Mouse (Mus musculus) CH12.LX (cell line): ENCODE measurements at regions not wholly inside any gene's neighbourhood (a gene's known extent, or its start where the extent isn't known, plus 50 kb on each side); places are given as distances from the start of the nearest gene placed in this dataset.

ENCODE experiments used
- DNase-seq: peaks from one replicate; pipeline ENCODE4 v3.0.0-alpha.2; 2013; ENCODE audit errors: extremely low read depth
- H3K27ac ChIP-seq: 2 replicates; pipeline ENCODE4 v1.5.1; 2012; ENCODE audit warnings: low read depth, mild to moderate bottlenecking, control low read depth, moderate library complexity; ENCODE audit not compliant: insufficient read depth
- H3K27me3 ChIP-seq: replicated peaks from 2 replicates; pipeline ENCODE3; 2012; ENCODE audit warnings: inconsistent platforms
- H3K36me3 ChIP-seq, 2 experiments: replicated peaks in 1 of 2; 2 replicates each; pipeline versions ENCODE3 to v1.6.1; 2012; ENCODE audit warnings: inconsistent platforms in 1 of 2, low read length in 1 of 2, mild to moderate bottlenecking in 1 of 2, mixed read lengths in 1 of 2, moderate library complexity in 1 of 2; ENCODE audit not compliant: control insufficient read depth in 1 of 2, insufficient read depth in 1 of 2
- H3K4me1 ChIP-seq, 2 experiments: 2 replicates each; pipeline ENCODE4 v1.6.1; 2012; ENCODE audit warnings: inconsistent platforms in 1 of 2, moderate library complexity in 1 of 2; ENCODE audit not compliant: insufficient read depth in 2 of 2, control insufficient read depth in 1 of 2
- H3K4me2 ChIP-seq: 2 replicates; pipeline ENCODE4 v1.6.1; 2012; ENCODE audit warnings: low read depth, mild to moderate bottlenecking, control low read depth; ENCODE audit not compliant: poor library complexity, insufficient read depth, severe bottlenecking
- H3K4me3 ChIP-seq, 3 experiments: fragments of 150-350 bp in 1 of 3; sonication (generic) in 1 of 3; replicated peaks in 1 of 3; 2 replicates each; pipeline versions ENCODE3 to v1.5.1; 2011 to 2012; ENCODE audit warnings: low read depth in 2 of 3, low read length in 2 of 3, mild to moderate bottlenecking in 2 of 3, moderate library complexity in 2 of 3, control low read depth in 1 of 3, improper control_type of control experiment in 1 of 3, inconsistent platforms in 1 of 3, mixed read lengths in 1 of 3; ENCODE audit not compliant: poor library complexity in 1 of 3
- H3K79me2 ChIP-seq: replicated peaks from 2 replicates; pipeline ENCODE4 v1.6.1; 2012; ENCODE audit warnings: mild to moderate bottlenecking, moderate library complexity; ENCODE audit not compliant: control insufficient read depth, poor library complexity, insufficient read depth, severe bottlenecking; ENCODE audit errors: extremely low read depth
- H3K9ac ChIP-seq: 2 replicates; pipeline ENCODE4 v1.6.1; 2012; ENCODE audit warnings: low read depth, mild to moderate bottlenecking, control low read depth, moderate library complexity; ENCODE audit not compliant: insufficient read depth
- H3K9me3 ChIP-seq: replicated peaks from 2 replicates; pipeline ENCODE3; 2012; ENCODE audit warnings: low read length, inconsistent platforms, mixed read lengths
- BHLHE40 ChIP-seq: IDR thresholded peaks from 2 replicates; pipeline ENCODE4 v1.6.1; 2011; ENCODE audit warnings: mild to moderate bottlenecking, low read depth, low read length, improper control_type of control experiment
- CTCF ChIP-seq, 2 experiments: IDR thresholded peaks in 1 of 2; conservative IDR thresholded peaks in 1 of 2; 2 replicates each; pipeline ENCODE4 v1.5.1; 2011 to 2012; ENCODE audit warnings: low read depth in 2 of 2, low read length in 2 of 2, improper control_type of control experiment in 1 of 2, inconsistent platforms in 1 of 2, mild to moderate bottlenecking in 1 of 2, moderate library complexity in 1 of 2
- E2F4 ChIP-seq: IDR thresholded peaks from 2 replicates; pipeline ENCODE4 v1.6.1; 2011; ENCODE audit warnings: low read depth, low read length, improper control_type of control experiment; ENCODE audit not compliant: insufficient replicate concordance
- ELF1 ChIP-seq: IDR thresholded peaks from 2 replicates; pipeline ENCODE4 v1.6.1; 2014; ENCODE audit warnings: low read depth, mild to moderate bottlenecking, inconsistent platforms, low read length, improper control_type of control experiment
- EP300 ChIP-seq: IDR thresholded peaks from 2 replicates; pipeline ENCODE4 v1.6.1; 2011; ENCODE audit warnings: low read length, improper control_type of control experiment
- ETS1 ChIP-seq: conservative IDR thresholded peaks from 2 replicates; pipeline ENCODE4 v1.6.1; 2012; ENCODE audit warnings: low read depth, mild to moderate bottlenecking, inconsistent platforms, low read length, improper control_type of control experiment, moderate library complexity
- GABPA ChIP-seq: IDR thresholded peaks from 2 replicates; pipeline ENCODE4 v1.6.1; 2012; ENCODE audit warnings: low read depth, low read length, improper control_type of control experiment, inconsistent platforms; ENCODE audit not compliant: insufficient replicate concordance
- IRF4 ChIP-seq: IDR thresholded peaks from 2 replicates; pipeline ENCODE4 v1.6.1; 2014; ENCODE audit warnings: low read depth, mild to moderate bottlenecking, inconsistent platforms, low read length, improper control_type of control experiment
- JUN ChIP-seq: IDR thresholded peaks from 2 replicates; pipeline ENCODE4 v1.6.1; 2011; ENCODE audit warnings: low read depth, mild to moderate bottlenecking, low read length, improper control_type of control experiment, moderate library complexity; ENCODE audit not compliant: insufficient read depth
- JUND ChIP-seq: conservative IDR thresholded peaks from 2 replicates; pipeline ENCODE4 v1.6.1; 2011; ENCODE audit warnings: low read depth, low read length, improper control_type of control experiment
- MAFK ChIP-seq: IDR thresholded peaks from 2 replicates; pipeline ENCODE4 v1.6.1; 2011; ENCODE audit warnings: low read length, improper control_type of control experiment; ENCODE audit not compliant: insufficient replicate concordance
- MEF2A ChIP-seq: IDR thresholded peaks from 2 replicates; pipeline ENCODE4 v1.6.1; 2014; ENCODE audit warnings: low read depth, mild to moderate bottlenecking, inconsistent platforms, low read length, improper control_type of control experiment, borderline replicate concordance
- NELFE ChIP-seq: IDR thresholded peaks from 2 replicates; pipeline ENCODE4 v1.6.1; 2011; ENCODE audit warnings: low read depth, low read length, improper control_type of control experiment
- NRF1 ChIP-seq: IDR thresholded peaks from 2 replicates; pipeline ENCODE4 v1.6.1; 2014; ENCODE audit warnings: low read depth, mild to moderate bottlenecking, inconsistent platforms, low read length, improper control_type of control experiment, moderate library complexity
- PAX5 ChIP-seq: IDR thresholded peaks from 2 replicates; pipeline ENCODE4 v1.6.1; 2012; ENCODE audit warnings: low read length, inconsistent platforms, mixed read lengths
- POLR2A ChIP-seq: IDR thresholded peaks from 2 replicates; pipeline ENCODE4 v1.6.1; 2011; ENCODE audit warnings: low read depth, mild to moderate bottlenecking, improper control_type of control experiment, low read length
- RAD21 ChIP-seq: IDR thresholded peaks from 2 replicates; pipeline ENCODE4 v1.6.1; 2011; ENCODE audit warnings: low read depth, mild to moderate bottlenecking, low read length, improper control_type of control experiment, moderate library complexity
- RCOR1 ChIP-seq: conservative IDR thresholded peaks from 2 replicates; pipeline ENCODE4 v1.6.1; 2012; ENCODE audit warnings: low read depth, mild to moderate bottlenecking, inconsistent platforms, low read length, improper control_type of control experiment
- SMC3 ChIP-seq: IDR thresholded peaks from 2 replicates; pipeline ENCODE4 v1.6.1; 2011; ENCODE audit warnings: low read depth, low read length, improper control_type of control experiment
- TBP ChIP-seq: conservative IDR thresholded peaks from 2 replicates; pipeline ENCODE4 v1.6.1; 2011; ENCODE audit warnings: low read depth, low read length, improper control_type of control experiment
- TCF12 ChIP-seq: IDR thresholded peaks from 2 replicates; pipeline ENCODE4 v1.6.1; 2014; ENCODE audit warnings: low read depth, mild to moderate bottlenecking, inconsistent platforms, low read length, improper control_type of control experiment
- USF2 ChIP-seq: conservative IDR thresholded peaks from 2 replicates; pipeline ENCODE4 v1.6.1; 2011; ENCODE audit warnings: low read depth, low read length, improper control_type of control experiment
- ZNF384 ChIP-seq: IDR thresholded peaks from 2 replicates; pipeline ENCODE4 v1.6.1; 2012; ENCODE audit warnings: low read depth, low read length, improper control_type of control experiment, inconsistent platforms
- dilution Hi-C: fragments of 300-500 bp; cut with MboI; formaldehyde crosslinking; loops from 2 replicates; pipeline ENCODE4 v1.14.3; 2020; ENCODE audit warnings: low sequenced_read_pairs; ENCODE audit not compliant: extremely low pct_unique_long_range_greater_than_20kb, extremely low pct_ligation_motif_present
- in situ Hi-C: fragments of 300-500 bp; cut with MboI; formaldehyde crosslinking; loops from 3 replicates; pipeline ENCODE4 v1.14.3; 2019; ENCODE audit warnings: low sequenced_read_pairs, low pct_ligation_motif_present, low pct_unique_long_range_greater_than_20kb, mixed read lengths

GRCm38 (mm10) chr1:165035618-165036017, 100.3 kb upstream of the Xcl1 start:
- Histone ChIP-seq H3K36me3 (no peaks in the 10 kb centered on the region), H3K27ac (no peak overlapping the region), H3K27me3 (no peaks in the 10 kb centered on the region), H3K4me3 (no peak overlapping the region), H3K4me2 (no peak overlapping the region), H3K79me2 (no peaks in the 10 kb centered on the region), H3K9me3 (no peaks in the 10 kb centered on the region), H3K4me1 (peaks cover 0 to 8% of the 10 kb centered on the region in 2 experiments; a peak in 2 of 4 replicates), H3K9ac (no peak overlapping the region)
- in situ Hi-C loops = no loop called here
- dilution Hi-C loops = no loop called here
- TF ChIP-seq CTCF (conservative IDR thresholded peaks at IDR 0.05 in 1 of 2, IDR thresholded peaks at IDR 0.05 in 1 of 2; ENCODE audit: low read depth in 2 of 2, low read length in 2 of 2) = peak in 1 of 2 experiments; percentile 68; a peak in 2 of 4 replicates
- TF ChIP-seq NRF1 = no peak
- no peak for TF ChIP-seq JUN
- no peak for TF ChIP-seq TBP
- TF ChIP-seq RCOR1 = no peak
- no peak for TF ChIP-seq JUND
- no peak for TF ChIP-seq PAX5
- no peak for TF ChIP-seq ETS1
- TF ChIP-seq GABPA = no peak
- no peak for TF ChIP-seq USF2
- no peak for TF ChIP-seq E2F4
- TF ChIP-seq ELF1 = no peak
- TF ChIP-seq RAD21 = peak; percentile 80
- TF ChIP-seq NELFE = no peak
- peak; percentile 72 for TF ChIP-seq SMC3
- TF ChIP-seq, all 38 proteins: peak for 3
- DNase-seq = peak; percentile 35

- peak; percentile 74 for DNase-seq
- peaks cover 4 to 22% of the 10 kb centered on the region in 2 experiments; a peak in 3 of 4 replicates for H3K4me1 ChIP-seq
- dilution Hi-C loops (no loop called here), in situ Hi-C loops (no loop called here)
- no peak overlapping the region for H3K4me3 ChIP-seq
- TF ChIP-seq ZNF384 (0 out of 2 replicates have a peak, but pooled peaks have one; percentile 5), MEF2A (peak; percentile 85), MAFK (0 out of 2 replicates have a peak, but pooled peaks have one; percentile 35), TCF12 (no peak), SMC3 (no peak), IRF4 (0 out of 2 replicates have a peak, but pooled peaks have one; percentile 24), POLR2A (no peak), ETS1 (peak; percentile 58), EP300 (peak; percentile 66), BHLHE40 (peak; percentile 50)
- peak overlapping the region; percentile 50; the same call in 1 of the 2 replicates for H3K4me2 ChIP-seq
- no peaks in the 10 kb centered on the region for H3K36me3 ChIP-seq
- H3K9ac ChIP-seq = no peak overlapping the region
- H3K79me2 ChIP-seq = no peaks in the 10 kb centered on the region
- no peaks in the 10 kb centered on the region for H3K9me3 ChIP-seq
- H3K27ac ChIP-seq = no peak overlapping the region
- no peaks in the 10 kb centered on the region for H3K27me3 ChIP-seq
Measured at GRCm38 (mm10) chr1:165020960-165021563, 85.7 kb upstream of the Xcl1 start.
